Mouse (Mus musculus): ENCODE results near the gene Crispld2.

Gene Crispld2

DNA sequence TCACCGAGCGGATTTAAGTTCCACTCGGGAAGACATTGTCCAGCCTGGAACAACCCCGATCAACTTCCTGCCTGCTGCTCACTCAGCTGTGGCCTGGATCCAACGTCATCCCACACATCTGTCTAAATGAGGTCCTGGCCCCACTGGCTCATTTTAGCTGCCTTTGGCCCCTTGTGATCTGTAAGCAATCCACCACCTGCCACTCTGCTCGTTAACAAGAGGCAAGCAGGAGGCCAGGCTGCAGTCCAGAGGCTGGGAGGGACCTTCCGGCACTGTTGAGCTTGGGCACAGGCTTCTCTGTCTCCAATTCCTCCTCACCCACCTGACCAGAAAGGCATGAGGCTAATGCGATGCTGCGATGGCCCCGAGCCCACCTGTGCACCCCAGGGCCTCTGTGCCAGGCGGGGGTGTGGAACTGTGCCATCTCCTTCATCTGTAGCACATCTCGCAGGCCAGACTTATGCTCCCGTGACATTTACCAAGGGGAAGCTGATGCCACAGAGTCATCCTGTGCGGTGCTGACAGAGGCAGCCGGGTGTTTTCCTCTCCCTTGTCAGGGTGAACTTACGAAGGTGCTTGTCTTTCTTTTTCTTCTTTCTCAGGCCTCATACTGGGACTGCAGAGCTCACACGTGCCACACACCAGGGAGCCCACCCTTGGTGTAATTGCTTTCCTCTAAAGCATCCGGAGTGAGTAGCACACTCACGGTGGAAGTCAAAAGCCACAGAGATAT is 75.9 kb downstream of the Crispld2 start:
- peak; percentile 46 for DNase-seq (ENCODE audit: low read depth, low spot score)

DNA sequence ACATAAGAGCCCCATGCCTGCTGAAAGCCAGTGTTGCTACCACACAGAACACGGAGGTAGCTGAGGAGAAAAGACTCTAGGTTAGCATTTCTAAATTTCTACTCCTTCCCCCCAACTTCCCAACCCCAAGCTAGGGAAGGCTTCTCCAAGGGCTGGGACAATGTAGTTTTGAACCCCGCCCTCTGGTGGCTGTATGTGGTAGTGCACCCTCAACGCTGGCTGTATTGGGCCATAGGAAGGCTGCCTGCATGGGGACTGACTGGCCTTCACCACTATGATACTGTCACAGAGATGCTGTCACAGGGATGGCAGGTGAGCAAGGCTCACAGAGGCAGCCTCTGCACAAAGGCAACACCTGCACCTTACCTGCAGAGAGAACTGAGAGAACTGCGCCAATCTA is 79.4 kb downstream of the Crispld2 start:
- peak; percentile 85 for DNase-seq (ENCODE audit: low read depth, low spot score)

DNA sequence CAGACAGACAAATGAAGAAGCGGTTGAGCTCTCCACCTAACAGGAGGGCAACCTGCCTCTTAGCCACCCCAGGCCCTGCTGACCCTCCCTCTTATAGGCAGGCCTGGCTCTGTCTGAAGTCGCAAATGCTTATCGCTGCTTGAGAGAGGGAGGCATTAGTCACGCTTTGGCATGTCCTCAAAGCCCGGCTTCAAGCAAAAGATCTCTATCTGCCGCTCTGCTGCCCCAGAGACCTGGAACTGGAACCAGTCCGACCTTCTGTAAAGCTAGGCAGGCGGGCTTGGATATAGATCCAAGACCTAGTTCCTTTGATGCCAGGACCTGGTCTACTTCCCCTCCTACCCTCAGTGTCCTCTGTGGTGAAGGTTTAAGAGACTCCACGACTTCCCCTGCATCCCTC is 80.0 kb downstream of the Crispld2 start:
- no peak for DNase-seq (ENCODE audit: low read depth, low spot score)

DNA sequence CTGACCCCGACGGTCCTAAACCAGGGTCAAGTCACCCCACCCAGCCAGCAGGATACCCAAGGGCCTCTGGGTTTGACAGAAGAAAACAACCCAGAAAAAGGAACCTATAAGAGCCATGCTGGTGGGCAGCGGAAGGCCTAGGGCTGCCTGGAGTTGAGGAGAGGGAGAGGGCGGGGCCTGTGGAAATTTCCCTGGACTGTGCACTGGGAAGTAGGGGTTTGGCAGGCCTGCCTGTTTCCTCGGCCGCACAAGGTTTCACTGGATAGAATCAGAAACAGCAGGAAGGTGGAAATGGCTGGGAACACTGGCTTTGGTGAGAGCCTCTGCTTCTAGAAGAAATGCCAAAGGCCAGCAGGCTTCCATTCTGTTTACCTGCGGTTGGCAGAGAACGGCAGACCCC is 80.6 kb downstream of the Crispld2 start:
- no peak for DNase-seq (ENCODE audit: low read depth, low spot score)

DNA sequence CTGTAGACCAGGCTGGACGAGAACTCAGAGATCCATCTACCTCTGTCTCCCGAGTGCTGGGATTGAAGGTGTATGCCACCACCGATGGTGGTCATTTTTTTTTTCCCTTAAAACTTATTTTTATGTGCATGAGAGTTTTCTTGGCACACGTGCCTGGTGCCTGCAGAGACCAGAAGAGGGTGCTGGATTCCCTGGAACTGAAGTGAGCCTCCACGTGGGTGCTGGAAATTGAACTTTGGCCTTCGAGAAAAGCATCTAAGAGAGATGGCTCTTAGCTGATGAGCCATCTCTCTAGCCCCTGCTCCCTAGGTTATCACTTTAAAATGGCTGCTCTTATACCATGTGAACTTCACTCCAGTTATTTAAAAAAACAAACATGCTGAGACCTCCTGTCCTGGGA is 82.3 kb downstream of the Crispld2 start:
- DNase-seq (ENCODE audit: low read depth, low spot score), result no peak

DNA sequence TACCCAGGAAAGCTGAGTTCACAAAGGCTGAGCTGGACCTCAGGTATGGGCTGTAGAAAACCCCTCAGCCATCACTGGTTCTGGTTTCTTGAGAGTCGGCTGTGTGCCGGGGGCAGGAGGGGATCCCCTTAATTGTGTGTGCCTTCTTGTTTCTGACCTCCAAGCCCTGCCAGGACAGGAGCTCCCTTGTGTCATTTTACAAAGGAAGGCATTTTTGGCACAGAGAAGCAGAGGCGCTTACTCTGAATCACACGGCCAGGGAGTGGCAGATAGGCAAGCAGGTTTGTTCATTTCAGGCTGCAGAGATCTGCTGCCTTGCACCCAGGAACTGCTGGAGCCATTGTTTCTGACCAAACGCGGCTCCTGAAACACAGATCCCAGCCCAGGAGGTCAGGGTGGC is 83.1 kb downstream of the Crispld2 start:
- DNase-seq (ENCODE audit: low read depth, low spot score), result no peak

DNA sequence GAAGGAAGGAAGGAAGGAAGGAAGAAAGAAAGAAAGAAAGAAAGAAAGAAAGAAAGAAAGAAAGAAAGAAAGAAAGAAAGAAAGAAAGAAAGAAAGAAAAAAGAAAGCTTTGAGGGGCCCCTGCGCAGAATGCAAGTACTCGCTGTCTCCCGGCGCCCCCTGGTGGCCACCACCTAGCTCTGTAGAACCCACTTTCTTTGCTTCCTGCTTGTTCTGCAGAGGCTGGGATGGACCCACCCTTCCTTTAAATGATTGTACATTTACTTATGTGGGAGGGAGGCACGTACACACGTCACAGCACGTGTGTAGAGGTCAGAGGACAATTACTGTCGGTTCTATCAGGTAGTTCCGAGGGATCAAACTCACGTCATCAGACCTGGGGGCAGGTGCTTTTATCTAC is 85.8 kb downstream of the Crispld2 start:
- peak; percentile 67 for DNase-seq (ENCODE audit: low read depth, low spot score)

DNA sequence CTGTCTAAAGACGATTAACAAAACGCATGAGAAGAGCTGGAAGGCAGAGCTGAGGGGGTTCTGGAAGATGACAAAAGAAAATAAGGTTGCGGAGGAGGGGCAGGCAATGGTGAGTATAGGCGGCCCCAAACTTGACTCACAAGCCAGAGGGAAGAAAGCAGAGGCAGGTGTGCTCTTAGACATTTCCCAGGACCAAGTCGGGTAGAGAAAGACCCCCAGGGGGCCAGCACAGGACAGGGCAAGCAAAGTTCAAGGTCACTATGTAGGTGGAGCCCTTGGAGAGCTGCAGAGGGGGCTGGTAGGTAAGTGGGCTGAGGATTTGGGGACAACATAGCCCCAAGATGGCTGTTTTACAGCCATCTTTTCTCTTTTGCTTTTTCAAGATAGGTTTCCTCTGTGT is 87.1 kb downstream of the Crispld2 start:
- no peak for DNase-seq (ENCODE audit: low read depth, low spot score)

DNA sequence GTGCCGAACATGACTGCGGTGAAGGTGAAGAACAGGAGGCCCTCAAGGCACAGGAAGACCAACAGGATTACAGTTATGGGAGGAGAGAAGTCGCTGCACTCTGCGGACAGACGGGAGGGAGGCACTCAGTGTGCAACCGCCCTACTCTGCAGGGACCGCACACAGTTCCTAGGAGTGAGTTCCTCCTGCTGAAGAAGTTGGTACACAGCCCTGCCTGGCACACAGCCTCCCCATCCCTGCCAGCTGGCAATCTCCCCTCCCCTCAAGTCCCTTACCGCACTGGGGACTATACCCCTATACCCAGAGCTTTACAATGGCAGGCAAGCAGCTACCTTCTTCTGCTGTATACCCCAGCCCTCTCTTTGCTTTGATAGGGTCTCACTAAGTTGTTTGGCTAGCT is 91.0 kb downstream of the Crispld2 start:
- DNase-seq (ENCODE audit: low read depth, low spot score), result no peak

DNA sequence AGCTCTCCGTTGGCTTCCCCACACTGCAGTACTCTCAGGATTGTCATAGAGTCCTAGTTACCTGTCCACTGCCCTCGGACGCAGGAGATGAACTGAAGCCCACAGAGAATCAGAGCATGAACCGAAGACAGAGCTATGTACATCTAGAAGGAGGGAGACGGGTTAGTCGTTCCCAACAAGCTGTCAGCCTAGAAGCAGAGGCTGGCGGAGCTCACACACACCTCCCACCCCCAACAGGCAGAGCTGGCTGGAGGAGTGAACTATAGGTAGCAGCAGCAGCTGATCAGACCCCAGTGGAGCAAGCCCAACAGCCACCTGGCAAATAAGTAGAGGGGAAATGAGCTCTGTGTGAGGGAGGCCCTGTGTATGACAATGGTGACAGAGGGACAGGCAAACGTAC is 92.5 kb downstream of the Crispld2 start:
- no peak for DNase-seq (ENCODE audit: low read depth, low spot score)

DNA sequence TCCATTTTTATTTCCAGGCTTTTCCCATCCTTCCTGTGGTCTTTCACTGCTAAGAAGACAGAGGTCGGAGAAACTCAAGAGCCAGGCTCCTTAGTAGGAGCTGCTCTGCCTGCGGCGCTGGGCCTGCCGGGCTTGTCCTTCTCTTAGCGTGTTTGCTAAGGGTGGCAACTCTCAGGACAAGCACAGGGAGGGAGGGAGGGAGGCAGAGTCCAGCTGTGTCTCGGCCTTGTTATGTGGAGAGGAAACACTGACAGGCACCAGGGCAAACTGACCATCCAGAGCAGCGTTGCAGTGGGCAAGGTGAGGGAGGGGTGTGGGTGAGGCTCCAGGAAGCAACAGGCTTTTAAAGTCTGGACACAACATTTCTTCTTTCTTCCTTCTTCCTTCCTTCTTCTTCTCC is 97.3 kb downstream of the Crispld2 start:
- DNase-seq (ENCODE audit: low read depth, low spot score), result no peak

DNA sequence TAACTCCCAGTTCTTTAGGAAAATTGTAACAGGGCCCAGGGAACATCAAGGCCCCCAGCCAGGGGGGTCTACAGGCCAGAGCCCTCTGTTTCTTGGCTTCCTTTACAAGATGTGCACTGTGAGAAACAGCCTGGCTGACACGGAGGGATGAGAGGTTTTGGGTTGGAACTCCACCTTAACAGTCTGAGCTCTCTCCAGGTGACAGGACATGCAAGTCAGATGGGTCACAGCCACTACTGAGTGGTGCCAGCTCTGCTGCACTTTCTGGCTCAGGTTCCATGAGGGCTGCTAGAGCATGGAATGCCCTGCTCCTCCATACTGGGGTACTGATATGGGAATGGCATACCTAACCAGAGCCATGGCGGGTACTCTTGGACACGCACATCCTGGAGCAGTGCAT is 98.8 kb downstream of the Crispld2 start:
- DNase-seq (ENCODE audit: low read depth, low spot score), result no peak

DNA sequence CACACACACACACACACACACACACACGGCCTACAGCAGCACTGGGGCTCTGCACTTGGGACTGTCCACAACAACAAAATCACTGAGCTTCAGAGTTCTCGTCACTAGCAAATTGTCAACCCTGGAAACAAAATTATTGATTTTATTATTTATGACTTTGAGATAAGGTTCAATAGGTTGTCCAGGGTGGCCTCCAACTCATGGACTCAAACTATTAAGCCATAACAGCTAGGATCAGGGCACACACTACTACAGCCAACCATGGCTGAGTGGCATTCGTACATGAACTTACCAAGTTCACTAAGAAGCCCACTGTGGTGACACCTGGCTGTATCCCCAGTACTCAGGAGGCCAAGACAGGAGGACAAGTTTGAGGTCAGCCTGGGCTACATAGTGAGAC is 100.9 kb downstream of the Crispld2 start:
- DNase-seq (ENCODE audit: low read depth, low spot score), result no peak

DNA sequence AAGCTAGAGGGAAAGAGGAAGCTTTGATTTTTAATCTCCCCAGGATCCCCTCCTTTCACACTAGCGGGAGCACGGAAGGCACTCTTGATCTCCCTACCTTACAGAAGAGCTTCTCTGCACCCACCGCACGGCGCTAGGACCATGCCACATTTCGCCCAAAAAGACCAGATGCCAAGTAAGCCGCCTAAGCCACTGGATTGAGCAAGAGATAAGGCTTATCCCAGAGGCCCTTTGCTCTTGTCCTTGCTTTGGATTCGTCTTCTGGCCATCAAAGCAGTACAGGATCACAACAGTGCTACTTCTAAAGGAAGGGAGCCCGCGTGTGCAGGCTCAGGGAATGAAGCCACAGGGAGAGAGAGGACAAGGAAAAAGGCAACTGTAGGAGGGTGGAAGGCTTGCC is 102.6 kb downstream of the Crispld2 start:
- DNase-seq (ENCODE audit: low read depth, low spot score), result no peak

DNA sequence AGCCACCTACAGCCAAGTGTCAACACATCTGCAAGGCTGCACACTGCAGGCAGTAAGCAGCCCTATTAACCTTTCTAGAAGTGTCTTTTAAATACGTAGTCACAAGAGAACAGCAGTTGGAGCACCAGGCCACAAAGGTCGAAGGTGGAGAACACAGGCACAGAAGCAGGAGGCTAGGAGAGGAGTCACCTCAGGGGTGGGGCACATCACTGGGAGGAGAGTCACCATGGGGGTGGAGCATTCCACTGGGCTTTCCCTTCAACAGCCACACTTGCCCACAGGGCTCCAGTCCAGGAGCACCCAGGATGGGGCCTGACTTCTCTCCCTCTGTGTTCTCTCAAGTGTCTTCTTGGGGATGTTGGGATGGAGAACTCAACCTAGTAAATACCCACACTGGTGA is 104.2 kb downstream of the Crispld2 start:
- DNase-seq (ENCODE audit: low read depth, low spot score), result no peak

DNA sequence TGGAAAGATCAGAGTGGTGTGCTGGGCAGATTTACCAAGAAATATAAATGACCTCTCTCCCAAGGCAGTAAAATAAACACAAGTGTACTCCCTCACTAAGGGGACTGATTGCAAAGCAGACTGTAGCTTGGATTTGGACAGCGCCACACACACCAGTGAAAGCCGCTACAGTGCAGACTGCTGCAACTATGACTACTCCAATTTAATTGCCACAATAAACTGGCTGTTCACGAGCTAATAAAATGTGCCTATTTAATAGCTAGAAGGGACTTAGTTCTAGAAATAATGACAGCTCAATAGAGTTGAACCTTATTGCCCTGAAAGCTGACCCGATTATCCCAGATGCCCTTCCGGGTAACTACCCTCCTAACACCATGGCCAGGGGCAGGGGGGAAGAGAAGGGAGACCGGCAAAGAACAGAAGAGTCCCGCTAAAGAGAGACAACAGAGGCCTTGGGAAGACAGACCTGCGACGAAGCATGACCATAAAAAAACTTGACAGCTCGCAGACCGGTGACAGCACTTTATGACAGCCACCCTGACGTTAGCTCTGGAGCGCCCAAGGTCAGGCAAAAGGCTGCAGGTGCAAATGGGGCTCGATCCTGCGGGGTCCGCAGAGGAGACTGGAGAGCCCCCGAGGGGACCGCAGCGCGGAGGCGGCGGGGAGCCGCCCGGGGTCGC is 108.3 kb downstream of the Crispld2 start:
- peak; percentile 65 for DNase-seq (ENCODE audit: low read depth, low spot score)

DNA sequence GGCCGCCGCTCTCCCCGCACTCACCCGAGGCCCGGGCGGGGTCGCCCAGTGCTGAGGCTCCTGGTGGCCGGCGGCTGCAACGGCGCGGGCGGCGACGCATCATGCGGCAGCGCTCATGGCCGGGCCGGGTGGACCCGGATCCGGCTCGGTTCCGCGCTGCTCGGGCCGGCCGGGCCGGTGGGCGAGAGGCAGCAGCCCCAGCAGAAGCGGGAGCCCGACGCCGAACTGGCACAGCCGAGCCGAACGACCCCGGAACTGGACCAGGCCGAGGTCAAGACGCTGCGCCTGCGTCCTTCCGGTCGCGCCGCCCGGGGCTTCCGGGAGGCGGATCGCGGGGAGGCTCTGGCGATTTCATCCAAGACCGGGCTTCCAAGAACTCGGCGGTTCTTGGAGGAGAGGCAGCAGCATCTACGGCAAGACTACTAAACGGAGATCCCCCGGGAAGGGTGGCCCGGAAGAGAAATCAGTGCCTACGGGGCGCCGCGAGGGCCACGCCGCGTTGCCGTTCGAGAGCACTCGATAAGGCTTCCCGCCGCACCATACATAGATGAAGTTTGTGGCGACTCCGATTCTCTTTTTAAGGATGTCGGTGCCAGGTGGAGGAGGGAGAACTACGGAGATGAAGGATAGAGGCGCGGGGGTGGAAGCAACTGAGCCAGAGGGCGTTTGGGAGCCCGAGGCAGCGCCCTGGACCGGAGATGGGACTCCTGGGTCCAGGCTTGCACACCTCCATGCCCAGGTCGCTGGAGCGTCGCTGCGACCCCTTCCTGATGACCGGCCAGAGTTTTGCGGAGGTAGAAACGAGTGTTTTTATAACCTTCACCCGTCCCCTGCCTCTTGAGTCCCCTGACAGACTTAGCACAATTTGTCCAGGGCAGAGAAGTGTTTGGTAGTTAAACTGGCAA is 109.1 kb downstream of the Crispld2 start, which contains the start of gene Zdhhc7:
Gene Zdhhc7 (minus strand): TSS at position 415 of the 905 bp plus-strand sequence.
- peak; percentile 65 for DNase-seq (ENCODE audit: low read depth, low spot score)

Data from forelimb bud, embryonic 11.5 days (tissue).